Mouse (Mus musculus) macrophage (primary cell): ENCODE data around the gene Rasgrp1. TPM values are rescaled to one million over a fixed set of nuclear protein-coding genes. Genes with fewer than 3 reads are reported as not detected.

Source experiments
- H3K27ac ChIP-seq: fragments of 350-480 bp; formaldehyde crosslinking; 2 replicates; pipeline ENCODE4 v1.9.0; 2021
- H3K36me3 ChIP-seq: fragments of 350-480 bp; formaldehyde crosslinking; 2 replicates; pipeline ENCODE4 v1.9.0; 2021; ENCODE audit errors: inconsistent target
- H3K4me3 ChIP-seq: fragments of 350-480 bp; formaldehyde crosslinking; 2 replicates; pipeline ENCODE4 v1.9.0; 2021; ENCODE audit errors: inconsistent target
- H3K79me2 ChIP-seq: fragments of 350-480 bp; formaldehyde crosslinking; 2 replicates; pipeline ENCODE4 v1.9.0; 2021; ENCODE audit errors: inconsistent target
- WGBS: methylation state at CpG from one replicate; pipeline ENCODE4 v1.1.7; 2026; ENCODE audit warnings: inconsistent platforms; ENCODE audit not compliant: missing documents; 5-methylcytosine and 5-hydroxymethylcytosine counted together
- polyA plus RNA-seq: library from polyadenylated mRNA; stranded (reverse); fragments of 250-400 nt; gene quantifications from 3 replicates; pipeline ENCODE4 v1.2.4, GENCODE M21; 2018; ENCODE audit warnings: inconsistent platforms

The Rasgrp1 gene
- polyA plus RNA-seq, 1 experiment from 2014 or later = 0.10 TPM

DNA sequence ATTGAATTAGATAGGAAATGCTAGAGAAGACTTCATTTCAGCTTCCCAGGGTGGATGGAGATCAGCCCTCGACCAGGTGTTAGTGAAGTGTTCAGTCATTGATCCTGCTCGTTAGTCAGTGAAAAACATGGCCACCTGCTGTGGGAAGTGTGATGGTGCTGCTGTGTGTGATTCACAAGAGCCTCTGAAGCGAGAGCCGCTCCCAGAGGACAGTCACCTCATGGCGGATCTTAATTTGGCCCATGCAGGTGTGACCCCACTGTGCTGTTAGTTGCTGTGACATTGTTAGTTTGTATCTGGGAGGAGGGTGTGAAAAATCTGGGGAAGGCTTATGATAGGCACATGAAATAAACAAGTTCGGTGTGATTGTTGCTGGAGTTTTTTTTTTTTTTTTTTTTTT, 7.3 kb upstream of the Rasgrp1 start:
- Histone ChIP-seq H3K36me3 (no peaks in the 10 kb centered on the region), H3K79me2 (no peaks in the 10 kb centered on the region), H3K27ac (no peak overlapping the region), H3K4me3 (no peak overlapping the region)
- 87% methylated on average over 6 of the region's 6 CpGs for WGBS

- H3K36me3 ChIP-seq = no peaks in the 10 kb centered on the region
- 60% methylated on average over 7 of the region's 7 CpGs for WGBS
- no peaks in the 10 kb centered on the region for H3K79me2 ChIP-seq
- H3K27ac ChIP-seq = no peak overlapping the region
- H3K4me3 ChIP-seq = no peak overlapping the region
Measured at GRCm38 (mm10) chr2:117343240-117343624, 431 bp upstream of the Rasgrp1 start.

- 4% methylated on average over 16 of the region's 19 CpGs for WGBS
- no peaks in the 10 kb centered on the region for H3K36me3 ChIP-seq
- peak overlapping the region; percentile 7; the same call in 1 of the 2 replicates for H3K4me3 ChIP-seq
- no peak overlapping the region for H3K27ac ChIP-seq
- H3K79me2 ChIP-seq = no peaks in the 10 kb centered on the region
Measured at GRCm38 (mm10) chr2:117342090-117342546, 683 bp downstream of the Rasgrp1 start.

DNA sequence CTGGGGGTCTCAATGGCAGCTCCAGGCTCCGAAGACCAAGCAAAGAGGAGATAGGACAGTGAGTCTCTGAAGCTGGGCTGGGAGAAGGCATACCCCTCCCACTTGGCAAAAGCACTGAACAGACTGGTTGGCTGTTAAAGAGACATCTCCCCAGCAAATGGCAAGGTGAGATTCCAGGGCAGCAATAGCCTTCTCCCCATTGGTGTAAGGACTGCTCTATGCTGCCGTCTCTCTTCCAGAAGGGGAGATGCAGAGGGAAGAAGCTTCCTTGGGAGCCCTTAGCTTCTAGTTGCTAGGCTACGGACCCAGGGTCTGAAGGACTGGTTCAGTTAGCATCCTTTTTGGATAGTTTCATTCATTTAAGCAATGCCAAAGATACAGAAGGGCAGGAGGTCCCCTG, 4.3 kb downstream of the Rasgrp1 start:
- Histone ChIP-seq H3K79me2 (no peaks in the 10 kb centered on the region), H3K36me3 (no peaks in the 10 kb centered on the region), H3K4me3 (no peak overlapping the region), H3K27ac (no peak overlapping the region)
- 85% methylated on average over 3 of the region's 3 CpGs for WGBS

DNA sequence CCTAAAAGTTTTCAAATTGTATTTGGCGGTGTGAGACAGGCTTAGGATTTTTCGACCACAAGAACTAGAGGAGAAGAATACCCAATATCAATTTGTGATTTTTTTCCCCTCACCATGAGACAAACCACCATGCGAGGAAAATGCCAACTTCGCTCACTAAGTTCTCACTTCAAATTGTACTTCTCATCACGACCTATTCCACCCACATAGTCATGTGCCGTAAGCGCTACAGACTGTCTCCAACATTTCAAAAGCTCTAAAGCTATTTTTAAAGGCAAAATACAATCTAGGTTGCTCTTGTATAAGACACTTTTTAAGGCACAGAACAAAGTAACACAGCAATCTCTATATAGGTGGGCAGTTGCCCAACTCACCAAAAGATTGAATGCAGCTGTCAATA, 4.9 kb downstream of the Rasgrp1 start:
- Histone ChIP-seq H3K27ac (no peak overlapping the region), H3K4me3 (no peak overlapping the region), H3K36me3 (no peaks in the 10 kb centered on the region), H3K79me2 (no peaks in the 10 kb centered on the region)
- 90% methylated on average over 7 of the region's 7 CpGs for WGBS

GRCm38 (mm10) chr2:117336946-117337665, 5.7 kb downstream of the Rasgrp1 start:
- H3K36me3 ChIP-seq = no peaks in the 10 kb centered on the region
- H3K4me3 ChIP-seq = no peak overlapping the region
- no peak overlapping the region for H3K27ac ChIP-seq
- no peaks in the 10 kb centered on the region for H3K79me2 ChIP-seq
- WGBS = 84% methylated on average over 5 of the region's 5 CpGs

GRCm38 (mm10) chr2:117335552-117336188, 7.1 kb downstream of the Rasgrp1 start:
- Histone ChIP-seq H3K4me3 (no peak overlapping the region), H3K79me2 (no peaks in the 10 kb centered on the region), H3K36me3 (no peaks in the 10 kb centered on the region), H3K27ac (no peak overlapping the region)
- 77% methylated on average over 4 of the region's 4 CpGs for WGBS

GRCm38 (mm10) chr2:117331634-117332033, 11.2 kb downstream of the Rasgrp1 start:
- H3K79me2 ChIP-seq = no peaks in the 10 kb centered on the region
- 86% methylated on average over 5 of the region's 5 CpGs for WGBS
- no peaks in the 10 kb centered on the region for H3K36me3 ChIP-seq
- no peak overlapping the region for H3K4me3 ChIP-seq
- H3K27ac ChIP-seq = no peak overlapping the region

DNA sequence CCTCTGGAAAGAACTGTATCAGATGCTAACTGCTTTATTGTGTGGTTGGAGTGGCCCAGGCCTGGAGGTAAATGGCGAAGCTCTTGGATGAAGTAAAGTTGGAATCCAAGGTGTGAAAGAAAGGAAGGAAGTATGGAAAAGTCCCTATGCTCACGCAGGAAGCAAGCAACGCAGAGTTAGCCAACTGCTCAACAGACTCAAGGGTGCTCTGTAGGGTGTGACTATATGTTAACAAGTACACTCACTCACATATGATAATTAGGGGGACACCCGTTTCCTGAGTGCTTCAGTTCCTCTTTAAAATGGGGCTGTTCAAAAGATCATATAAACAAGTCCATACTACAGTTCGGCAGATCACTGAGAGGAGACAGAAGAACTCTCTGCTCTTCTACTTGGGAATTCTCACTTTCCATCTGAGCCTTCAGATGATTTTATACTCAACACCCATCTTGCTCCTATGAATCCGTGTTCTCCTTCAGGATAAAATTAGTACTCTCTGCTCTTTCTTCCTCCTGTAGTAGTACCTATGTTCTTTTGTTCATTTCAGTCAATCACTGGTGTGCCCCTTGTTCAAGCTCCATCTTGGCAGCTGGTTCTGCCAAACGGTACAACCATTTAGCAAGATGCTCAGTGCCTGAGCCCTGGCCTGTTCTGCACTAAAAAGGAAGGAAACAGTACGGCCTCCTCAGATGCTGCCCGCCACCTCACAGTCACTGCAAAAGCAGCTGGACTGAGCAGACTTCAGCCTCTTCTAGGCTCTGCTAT, 14.1 kb downstream of the Rasgrp1 start:
- WGBS = 24% methylated on average over 9 of the region's 9 CpGs
- H3K4me3 ChIP-seq = no peak overlapping the region
- no peak overlapping the region for H3K27ac ChIP-seq
- no peaks in the 10 kb centered on the region for H3K79me2 ChIP-seq
- H3K36me3 ChIP-seq = no peaks in the 10 kb centered on the region

- Histone ChIP-seq H3K4me3 (no peak overlapping the region), H3K27ac (no peak overlapping the region), H3K79me2 (no peaks in the 10 kb centered on the region), H3K36me3 (no peaks in the 10 kb centered on the region)
- WGBS = 91% methylated on average over 8 of the region's 8 CpGs
Measured at GRCm38 (mm10) chr2:117322399-117322798, 20.4 kb downstream of the Rasgrp1 start.

- 80% methylated on average over 3 of the region's 3 CpGs for WGBS
- H3K79me2 ChIP-seq = no peaks in the 10 kb centered on the region
- H3K27ac ChIP-seq = no peak overlapping the region
- no peaks in the 10 kb centered on the region for H3K36me3 ChIP-seq
- no peak overlapping the region for H3K4me3 ChIP-seq
Measured at GRCm38 (mm10) chr2:117321231-117321630, 21.6 kb downstream of the Rasgrp1 start.

DNA sequence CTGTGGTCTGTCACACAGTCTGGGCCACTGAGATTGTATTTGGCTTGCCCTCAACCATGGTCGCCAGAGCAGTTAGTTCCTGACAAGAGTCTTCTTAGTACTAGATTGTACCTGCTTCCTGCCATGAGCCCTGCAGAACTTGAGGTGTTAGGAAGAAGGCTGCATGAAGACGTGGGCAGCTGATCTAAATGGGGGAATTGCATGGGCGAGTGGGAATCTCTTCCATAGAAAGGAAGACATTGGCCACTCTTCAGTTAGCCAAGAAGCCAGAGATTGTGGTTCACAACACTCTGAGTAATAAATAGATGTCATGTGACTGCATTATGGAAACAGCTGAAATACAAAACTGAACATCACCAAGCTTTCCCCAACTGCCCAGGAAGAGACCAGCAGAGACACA, 23.8 kb downstream of the Rasgrp1 start:
- H3K4me3 ChIP-seq = no peak overlapping the region
- WGBS = 90% methylated on average over 3 of the region's 3 CpGs
- no peaks in the 10 kb centered on the region for H3K36me3 ChIP-seq
- no peaks in the 10 kb centered on the region for H3K79me2 ChIP-seq
- H3K27ac ChIP-seq = no peak overlapping the region

- no peaks in the 10 kb centered on the region for H3K79me2 ChIP-seq
- H3K4me3 ChIP-seq = no peak overlapping the region
- no peak overlapping the region for H3K27ac ChIP-seq
- WGBS = 96% methylated on average over 5 of the region's 5 CpGs
- H3K36me3 ChIP-seq = no peaks in the 10 kb centered on the region
Measured at GRCm38 (mm10) chr2:117313586-117314235, 29.1 kb downstream of the Rasgrp1 start.

DNA sequence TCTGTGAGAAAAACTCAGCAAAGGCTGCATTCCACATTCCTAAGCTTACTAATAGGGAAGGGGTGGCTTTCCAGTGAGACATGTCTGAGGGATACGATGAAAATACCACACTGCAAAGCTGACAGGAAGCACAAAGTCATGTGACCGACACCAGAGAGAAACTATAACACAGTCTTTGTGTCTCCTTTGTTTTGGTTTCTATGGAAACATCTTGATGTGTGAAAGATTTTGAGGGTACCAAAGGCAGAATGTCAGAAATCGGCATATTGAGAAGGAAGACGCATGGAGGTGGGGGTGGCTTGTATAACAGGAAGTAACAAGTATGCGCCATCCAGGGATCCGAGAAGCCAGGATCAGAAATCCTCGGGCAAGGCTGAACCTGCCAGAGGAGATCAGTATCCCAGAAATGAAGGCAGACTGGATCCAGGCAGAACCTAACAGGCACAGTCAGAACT, 30.3 kb downstream of the Rasgrp1 start:
- 69% methylated on average over 7 of the region's 7 CpGs for WGBS
- Histone ChIP-seq H3K79me2 (no peaks in the 10 kb centered on the region), H3K27ac (no peak overlapping the region), H3K36me3 (no peaks in the 10 kb centered on the region), H3K4me3 (no peak overlapping the region)
